Mouse (Mus musculus) forebrain, embryonic 16.5 days (tissue): ENCODE data around the gene Tmem163. TPM values are rescaled to one million over a fixed set of nuclear protein-coding genes. Genes with fewer than 3 reads are reported as not detected.

Source experiments
- ATAC-seq: fragments of 200-750 bp; cut with Nextera tagmentation; 2 replicates; pipeline ENCODE4 v1.8.0; 2017; ENCODE audit warnings: mild to moderate bottlenecking, moderate library complexity
- H3K27ac ChIP-seq: fragments of 300-500 bp; sonication (generic); 2 replicates; pipeline ENCODE4 v1.5.1; 2014; ENCODE audit warnings: low read length, control low read depth
- H3K27me3 ChIP-seq: fragments of 300-500 bp; sonication (generic); replicated peaks from 2 replicates; pipeline ENCODE4 v1.6.1; 2014; ENCODE audit warnings: low read length; ENCODE audit not compliant: control insufficient read depth, insufficient read depth
- H3K36me3 ChIP-seq: fragments of 300-500 bp; sonication (generic); 2 replicates; pipeline ENCODE4 v1.6.1; 2014; ENCODE audit not compliant: control insufficient read depth, insufficient read depth
- H3K4me1 ChIP-seq: fragments of 300-500 bp; sonication (generic); replicated peaks from 2 replicates; pipeline ENCODE4 v1.6.1; 2014; ENCODE audit warnings: low read length; ENCODE audit not compliant: control insufficient read depth, insufficient read depth
- H3K4me2 ChIP-seq: fragments of 300-500 bp; sonication (generic); 2 replicates; pipeline ENCODE4 v1.6.1; 2014; ENCODE audit warnings: mild to moderate bottlenecking, low read length, control low read depth
- H3K4me3 ChIP-seq: fragments of 300-500 bp; sonication (generic); replicated peaks from 2 replicates; pipeline ENCODE4 v1.5.1; 2014; ENCODE audit warnings: mild to moderate bottlenecking, low read length, control low read depth
- H3K9ac ChIP-seq: fragments of 300-500 bp; sonication (generic); replicated peaks from 2 replicates; pipeline ENCODE4 v1.6.1; 2014; ENCODE audit warnings: low read depth, low read length, control low read depth
- H3K9me3 ChIP-seq: fragments of 300-500 bp; sonication (generic); 2 replicates; pipeline ENCODE4 v1.6.1; 2016; ENCODE audit warnings: low read length; ENCODE audit not compliant: control insufficient read depth
- WGBS: fragments of 180-500 bp; shearing (Covaris S2); extraction: QIAGEN DNeasy Blood & Tissue Kit; methylation state at CpG from one replicate; pipeline ENCODE4 v1.1.7; 2014; 5-methylcytosine and 5-hydroxymethylcytosine counted together
- polyA plus RNA-seq: library from polyadenylated mRNA; unstranded; fragments of >200 nt; fragmentation: Nextera tagmentation; extraction: Ambion mirVana; gene quantifications from 2 replicates; pipeline ENCODE4 v1.2.1, GENCODE M21; 2015

Tmem163 gene
- polyA plus RNA-seq, 1 experiment from 2014 or later: 23.1 TPM

DNA sequence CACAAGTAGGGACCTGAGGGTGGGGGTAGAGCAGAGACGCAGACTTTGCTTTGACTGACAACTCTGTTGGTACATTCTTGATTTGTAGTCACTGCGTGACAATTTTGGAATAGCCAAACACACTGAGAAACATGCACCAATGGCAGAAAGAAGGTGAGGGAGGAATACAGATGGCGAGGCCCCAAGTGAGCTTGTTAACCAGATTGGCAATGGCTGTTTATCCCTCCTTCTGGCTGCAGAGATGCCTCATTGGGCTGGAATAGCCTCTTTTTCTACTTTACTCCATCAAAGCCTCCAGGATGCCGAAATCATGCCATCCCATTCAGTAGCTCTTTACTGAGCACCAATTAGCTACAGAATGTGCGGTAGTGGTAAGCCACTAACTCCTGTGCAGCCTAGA is 203.6 kb downstream of the Tmem163 start:
- 65% methylated on average over 5 of the region's 5 CpGs for WGBS
- ATAC-seq: peak; percentile 47

DNA sequence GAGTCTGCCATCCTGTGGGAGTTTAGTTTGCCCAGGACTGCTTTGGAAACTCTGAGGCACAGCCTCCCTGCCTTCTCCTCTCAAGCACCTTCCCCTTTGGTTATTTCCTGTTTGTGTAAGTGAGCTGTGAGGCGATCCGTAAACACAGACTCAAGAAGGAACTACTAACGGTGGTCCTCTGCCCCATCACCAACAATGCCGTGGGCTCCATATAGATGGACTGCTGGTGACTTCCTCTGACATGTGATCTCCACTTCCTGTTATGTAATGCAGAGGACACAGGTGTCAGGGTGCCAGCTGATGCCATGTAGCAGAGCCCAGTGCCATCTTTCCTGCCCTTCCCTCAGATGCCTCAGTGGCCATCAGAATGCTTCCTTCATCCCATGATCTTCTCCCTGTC is 209.2 kb downstream of the Tmem163 start:
- no peak for ATAC-seq
- WGBS: 96% methylated on average over 4 of the region's 4 CpGs
- Histone ChIP-seq H3K9ac (no peak overlapping the region), H3K36me3 (peaks cover 3% of the 10 kb centered on the region; the same call in 1 of the 2 replicates), H3K4me1 (no peaks in the 10 kb centered on the region), H3K9me3 (no peaks in the 10 kb centered on the region), H3K27me3 (no peaks in the 10 kb centered on the region), H3K4me2 (no peak overlapping the region), H3K4me3 (no peak overlapping the region), H3K27ac (no peak overlapping the region)

More for the DNA sequence above, 203.6 kb downstream of the Tmem163 start:
- H3K9me3 ChIP-seq: no peaks in the 10 kb centered on the region
- 0 out of 2 replicates have a peak overlapping the region, but pooled peaks have one; percentile 14 for H3K27ac ChIP-seq
- H3K27me3 ChIP-seq: no peaks in the 10 kb centered on the region
- no peak overlapping the region for H3K9ac ChIP-seq
- H3K4me3 ChIP-seq: no peak overlapping the region
- no peak overlapping the region for H3K4me2 ChIP-seq
- H3K4me1 ChIP-seq: 0 out of 2 replicates have a peak, but pooled peaks cover 7% of the 10 kb centered on the region
- H3K36me3 ChIP-seq: no peaks in the 10 kb centered on the region

DNA sequence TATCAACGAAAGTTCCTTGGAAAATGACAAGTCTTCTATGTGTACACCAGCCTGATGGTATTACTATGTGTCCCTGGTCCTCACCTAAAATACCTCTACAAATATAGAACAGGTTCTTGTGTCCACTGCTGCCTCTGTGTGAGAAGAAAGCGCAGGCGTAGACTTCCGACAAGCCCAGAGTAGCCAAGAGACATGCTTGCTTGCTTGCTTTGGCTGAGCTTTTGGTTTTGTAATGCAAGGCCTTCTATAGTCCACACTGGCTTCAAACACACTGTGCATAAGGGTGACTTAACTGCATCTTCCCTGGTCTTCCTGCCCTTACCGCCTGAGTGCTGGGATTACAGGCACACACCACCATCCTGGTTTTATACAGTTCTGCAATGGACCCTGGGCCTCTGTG is 212.1 kb downstream of the Tmem163 start:
- ATAC-seq: no peak
- no peak overlapping the region for H3K27ac ChIP-seq
- WGBS: 97% methylated on average over 5 of the region's 5 CpGs

DNA sequence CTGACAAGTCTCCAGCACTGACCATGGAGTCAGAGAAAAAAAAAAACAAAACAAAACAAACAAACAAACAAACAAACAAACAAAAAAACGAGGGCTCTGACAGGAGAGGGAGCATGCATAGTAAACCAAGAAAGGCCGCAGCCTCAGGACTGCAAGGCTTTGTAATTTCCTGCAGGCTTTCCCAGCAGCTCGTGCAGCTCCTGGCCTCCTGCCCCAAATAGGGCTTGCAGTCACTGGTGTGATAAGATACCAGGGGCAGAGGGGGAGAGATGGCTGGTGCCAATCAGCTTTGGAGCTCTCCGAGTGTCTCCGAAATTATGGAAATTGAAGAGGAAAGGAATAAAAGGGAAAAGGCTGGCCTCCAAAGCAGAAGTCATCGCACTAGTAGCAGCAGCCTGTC is 214.1 kb downstream of the Tmem163 start:
- Histone ChIP-seq H3K27ac (no peak overlapping the region), H3K9ac (no peak overlapping the region), H3K4me2 (no peak overlapping the region), H3K9me3 (no peaks in the 10 kb centered on the region), H3K4me3 (no peak overlapping the region), H3K27me3 (no peaks in the 10 kb centered on the region), H3K4me1 (no peaks in the 10 kb centered on the region), H3K36me3 (peaks cover 3% of the 10 kb centered on the region; the same call in 1 of the 2 replicates)
- no peak for ATAC-seq
- 64% methylated on average over 6 of the region's 6 CpGs for WGBS

More for the DNA sequence above, 212.1 kb downstream of the Tmem163 start:
- Histone ChIP-seq H3K4me1 (no peaks in the 10 kb centered on the region), H3K27me3 (no peaks in the 10 kb centered on the region), H3K9me3 (no peaks in the 10 kb centered on the region), H3K4me2 (no peak overlapping the region), H3K36me3 (peaks cover 3% of the 10 kb centered on the region; the same call in 1 of the 2 replicates), H3K9ac (no peak overlapping the region), H3K4me3 (no peak overlapping the region)

DNA sequence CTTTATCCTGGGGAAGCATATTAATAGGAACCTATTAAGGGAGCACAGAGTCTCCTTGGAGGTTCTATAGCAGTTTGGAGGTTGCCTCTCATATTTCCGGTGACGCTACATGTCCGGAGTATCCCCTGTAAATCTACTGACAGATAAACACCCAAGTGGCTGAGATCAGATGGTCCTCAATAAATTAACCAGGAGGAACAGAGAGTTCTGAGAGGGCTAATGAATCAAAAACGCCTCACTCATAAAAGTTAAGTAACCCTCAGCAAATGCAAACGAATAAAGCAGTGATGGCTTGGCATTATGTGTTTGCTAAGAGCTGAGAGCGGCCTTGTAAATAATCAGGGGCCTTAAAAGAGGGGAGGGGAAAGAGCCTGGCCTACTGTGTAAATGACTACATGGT is 215.3 kb downstream of the Tmem163 start:
- Histone ChIP-seq H3K36me3 (peaks cover 5% of the 10 kb centered on the region), H3K9ac (no peak overlapping the region), H3K4me3 (no peak overlapping the region), H3K27me3 (no peaks in the 10 kb centered on the region), H3K4me1 (no peaks in the 10 kb centered on the region), H3K27ac (no peak overlapping the region), H3K9me3 (no peaks in the 10 kb centered on the region), H3K4me2 (no peak overlapping the region)
- WGBS: 73% methylated on average over 6 of the region's 6 CpGs
- no peak for ATAC-seq

DNA sequence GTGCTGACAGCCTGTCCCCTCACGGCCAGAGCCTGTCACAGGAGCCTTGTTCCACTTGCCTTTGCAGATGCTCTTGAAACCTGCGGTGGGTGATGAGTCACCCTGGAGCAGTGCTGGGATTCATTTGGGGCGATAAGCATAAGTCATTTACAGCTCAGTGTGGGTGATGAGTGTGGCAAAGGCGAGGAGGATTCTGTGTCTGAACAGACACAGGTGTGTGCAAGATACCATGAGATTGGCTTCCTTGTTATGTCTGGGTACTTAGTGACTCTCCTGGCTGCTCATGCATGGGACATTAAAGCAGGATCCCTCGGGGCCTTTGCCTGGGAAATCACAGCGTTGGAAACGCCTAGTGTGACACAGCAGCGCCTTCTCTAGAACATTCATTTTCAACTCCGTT is 218.3 kb downstream of the Tmem163 start:
- Histone ChIP-seq H3K27ac (no peak overlapping the region), H3K9ac (no peak overlapping the region), H3K4me1 (peaks cover 12% of the 10 kb centered on the region), H3K27me3 (no peaks in the 10 kb centered on the region), H3K4me2 (no peak overlapping the region), H3K36me3 (peaks cover 5% of the 10 kb centered on the region), H3K9me3 (no peaks in the 10 kb centered on the region), H3K4me3 (no peak overlapping the region)
- ATAC-seq: no peak
- 87% methylated on average over 9 of the region's 9 CpGs for WGBS

DNA sequence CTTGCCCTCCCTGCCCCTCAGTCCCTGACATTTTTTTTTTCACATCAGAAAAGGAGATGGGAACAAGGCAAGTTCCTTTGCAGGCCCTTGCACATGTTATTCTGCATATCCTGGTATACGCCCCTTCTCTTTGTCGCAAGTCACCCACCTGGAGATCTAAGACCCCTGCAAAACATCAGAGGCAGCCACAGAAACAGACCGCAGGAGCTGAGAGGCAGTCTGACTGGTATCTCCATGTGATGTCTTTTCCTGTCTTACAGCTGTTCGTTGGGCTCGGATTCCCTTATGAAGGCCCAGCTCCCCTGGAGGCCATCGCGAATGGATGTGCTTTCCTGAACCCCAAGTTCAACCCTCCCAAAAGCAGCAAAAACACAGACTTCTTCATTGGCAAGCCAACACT is 219.8 kb downstream of the Tmem163 start:
- Histone ChIP-seq H3K36me3 (peaks cover 5% of the 10 kb centered on the region), H3K27ac (no peak overlapping the region), H3K4me1 (peaks cover 12% of the 10 kb centered on the region), H3K27me3 (no peaks in the 10 kb centered on the region), H3K9me3 (no peaks in the 10 kb centered on the region), H3K9ac (no peak overlapping the region), H3K4me3 (no peak overlapping the region), H3K4me2 (no peak overlapping the region)
- no peak for ATAC-seq
- WGBS: 87% methylated on average over 7 of the region's 7 CpGs

DNA sequence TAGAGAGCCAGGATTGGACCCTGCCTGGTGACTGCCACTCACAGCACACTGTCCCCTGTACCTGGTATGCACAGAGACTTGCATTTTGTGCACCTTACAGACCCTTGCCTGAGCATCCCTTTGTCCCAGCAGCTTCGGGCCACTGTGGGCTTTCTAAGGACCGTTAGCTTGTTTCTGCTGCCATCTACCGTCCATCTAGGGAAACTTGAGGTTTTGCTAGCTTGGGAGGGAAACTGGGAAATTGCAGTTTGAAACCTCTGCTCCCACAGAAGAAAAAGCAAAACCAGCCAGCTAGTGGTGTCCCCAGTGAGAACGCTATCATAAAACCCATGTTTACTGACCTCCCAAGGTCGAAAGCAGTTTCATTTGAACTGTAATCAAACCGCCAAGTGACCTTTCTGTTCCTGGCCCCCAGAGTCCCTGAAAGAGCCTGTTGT is 220.3 kb downstream of the Tmem163 start:
- Histone ChIP-seq H3K4me3 (no peak overlapping the region), H3K27me3 (no peaks in the 10 kb centered on the region), H3K36me3 (peaks cover 5% of the 10 kb centered on the region), H3K4me1 (peaks cover 12% of the 10 kb centered on the region), H3K27ac (no peak overlapping the region), H3K9ac (no peak overlapping the region; the same call in 1 of the 2 replicates), H3K9me3 (no peaks in the 10 kb centered on the region), H3K4me2 (no peak overlapping the region)
- ATAC-seq: peak; percentile 86
- 12% methylated on average over 6 of the region's 6 CpGs for WGBS

DNA sequence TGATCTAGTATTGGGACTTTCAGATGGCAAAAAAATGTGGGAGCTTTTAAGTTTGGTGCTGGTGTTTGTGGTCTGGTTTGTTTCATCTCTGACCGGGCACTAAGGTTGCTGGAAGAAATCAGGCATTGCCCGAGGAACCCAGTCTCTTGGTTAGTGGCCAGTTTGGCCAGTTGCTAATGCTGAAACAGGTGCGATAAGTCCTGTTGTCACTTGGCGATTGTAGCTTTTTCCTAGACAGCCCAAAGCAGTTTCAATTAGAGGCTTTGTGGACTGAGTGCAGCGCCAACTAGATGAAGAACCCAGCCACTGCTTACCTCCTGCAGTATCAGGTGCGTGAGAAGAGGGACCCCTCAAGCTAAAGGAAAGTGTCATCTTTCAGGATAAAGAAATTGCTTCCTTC is 226.0 kb downstream of the Tmem163 start:
- Histone ChIP-seq H3K4me2 (no peak overlapping the region), H3K36me3 (peaks cover 11% of the 10 kb centered on the region), H3K27me3 (no peaks in the 10 kb centered on the region), H3K9me3 (0 out of 2 replicates have a peak, but pooled peaks cover 2% of the 10 kb centered on the region), H3K27ac (no peak overlapping the region), H3K4me3 (no peak overlapping the region), H3K9ac (no peak overlapping the region), H3K4me1 (peaks cover 6% of the 10 kb centered on the region)
- ATAC-seq: no peak
- 93% methylated on average over 6 of the region's 6 CpGs for WGBS
